Mouse (Mus musculus): ENCODE measurements around the gene Olfr912. TPM values are rescaled to one million over a fixed set of nuclear protein-coding genes. Genes with fewer than 3 reads are reported as not detected.

The Olfr912 gene
- polyA plus RNA-seq (2016; fragmentation: Nextera tagmentation; extraction: Ambion mirVana): not detected in 2 replicates

DNA sequence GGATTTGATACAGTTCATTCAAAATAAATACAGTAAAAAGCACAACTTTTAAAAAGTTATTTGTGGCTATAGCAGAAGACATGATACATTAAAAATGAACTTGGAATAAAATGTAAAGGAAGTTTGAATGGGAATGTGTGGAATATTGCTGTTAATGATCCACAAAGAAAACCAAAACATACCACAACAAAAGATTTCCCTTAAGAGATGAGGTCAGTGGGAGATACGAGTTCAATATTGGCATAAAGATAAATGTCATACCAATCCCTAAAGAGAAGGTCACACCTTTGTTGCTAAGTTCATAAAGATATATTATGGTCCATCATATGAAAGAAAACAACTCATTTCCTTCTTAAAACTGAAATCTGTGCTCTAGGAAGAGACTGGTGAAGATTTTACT, at the start of gene Olfr912:
Olfr912 (plus strand) TSS at position 301 of the 400 bp plus-strand sequence.
- H3K27me3 ChIP-seq (ENCODE audit: low read depth, poor library complexity, severe bottlenecking): no peaks in the 10 kb centered on the region
- no peak for DNase-seq (ENCODE audit: low spot score)
- WGBS: 88% methylated on average over 1 of the region's 1 CpGs
- H3K9me3 ChIP-seq (replicated peaks): no peaks in the 10 kb centered on the region
- no peak within 1 kb of the TSS for H3K4me3 ChIP-seq
- no peaks in the 10 kb centered on the region for H3K36me3 ChIP-seq
- no peaks in the 10 kb centered on the region for H3K4me1 ChIP-seq
- no peak within 1 kb of the TSS for H3K27ac ChIP-seq

DNA sequence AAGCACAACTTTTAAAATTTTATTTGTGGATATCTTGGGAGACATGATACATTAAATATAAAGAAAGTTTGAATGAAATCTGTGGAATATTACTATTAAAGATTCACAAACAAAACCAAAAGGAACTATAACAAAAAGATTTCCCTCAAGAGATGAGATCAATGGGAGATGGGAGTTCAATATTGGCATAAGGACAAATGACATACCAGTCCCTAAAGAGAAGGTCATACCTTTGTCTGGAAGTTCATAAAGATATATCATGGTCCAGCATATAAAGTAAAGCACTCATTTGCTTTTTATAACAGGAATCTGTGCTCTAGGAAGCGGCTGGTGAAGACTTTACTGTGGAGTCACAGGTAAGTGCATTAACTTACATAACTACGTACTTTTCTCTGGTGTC, 42.4 kb upstream of the Olfr912 start, which contains the start of gene Olfr910:
Olfr910 (plus strand) TSS at position 301 of the 400 bp plus-strand sequence.
- H3K27me3 ChIP-seq (ENCODE audit: low read depth, poor library complexity, severe bottlenecking): no peaks in the 10 kb centered on the region
- H3K36me3 ChIP-seq: no peaks in the 10 kb centered on the region
- no peak for DNase-seq (ENCODE audit: low spot score)
- 99% methylated on average over 2 of the region's 2 CpGs for WGBS
- no peaks in the 10 kb centered on the region for H3K9me3 ChIP-seq (replicated peaks)
- H3K4me1 ChIP-seq: no peaks in the 10 kb centered on the region
- H3K4me3 ChIP-seq: no peak within 1 kb of the TSS
- no peak within 1 kb of the TSS for H3K27ac ChIP-seq

- Histone ChIP-seq H3K36me3 (no peaks in the 10 kb centered on the region), H3K27me3 (ENCODE audit: low read depth, poor library complexity, severe bottlenecking) (no peaks in the 10 kb centered on the region), H3K9me3 (replicated peaks) (no peaks in the 10 kb centered on the region), H3K27ac (no peak overlapping the region), H3K4me3 (no peak overlapping the region), H3K4me1 (no peaks in the 10 kb centered on the region)
- WGBS: 46% methylated on average over 1 of the region's 1 CpGs
- DNase-seq (ENCODE audit: low spot score): no peak
These were observed 11.1 kb downstream of the Olfr912 start for GRCm38 (mm10) chr9:38591056-38591455.

- DNase-seq (ENCODE audit: low spot score): no peak
- H3K27me3 ChIP-seq (ENCODE audit: low read depth, poor library complexity, severe bottlenecking): no peaks in the 10 kb centered on the region
- H3K4me1 ChIP-seq: no peaks in the 10 kb centered on the region
- WGBS: 61% methylated on average over 2 of the region's 2 CpGs
- no peaks in the 10 kb centered on the region for H3K9me3 ChIP-seq (replicated peaks)
- no peaks in the 10 kb centered on the region for H3K36me3 ChIP-seq
- H3K27ac ChIP-seq: no peak within 1 kb of the TSS
- no peak within 1 kb of the TSS for H3K4me3 ChIP-seq
These were observed 12.5 kb downstream of the Olfr912 start, which contains the start of gene Olfr913 for GRCm38 (mm10) chr9:38592459-38592858. TSS of gene Olfr913 (plus strand) at chr9:38592759.

- WGBS: 80% methylated on average over 2 of the region's 2 CpGs
- DNase-seq (ENCODE audit: low spot score): no peak
These were observed 24.8 kb downstream of the Olfr912 start, which contains the start of gene Olfr914 for GRCm38 (mm10) chr9:38604802-38605201. TSS of gene Olfr914 (plus strand) at chr9:38605102.

DNA sequence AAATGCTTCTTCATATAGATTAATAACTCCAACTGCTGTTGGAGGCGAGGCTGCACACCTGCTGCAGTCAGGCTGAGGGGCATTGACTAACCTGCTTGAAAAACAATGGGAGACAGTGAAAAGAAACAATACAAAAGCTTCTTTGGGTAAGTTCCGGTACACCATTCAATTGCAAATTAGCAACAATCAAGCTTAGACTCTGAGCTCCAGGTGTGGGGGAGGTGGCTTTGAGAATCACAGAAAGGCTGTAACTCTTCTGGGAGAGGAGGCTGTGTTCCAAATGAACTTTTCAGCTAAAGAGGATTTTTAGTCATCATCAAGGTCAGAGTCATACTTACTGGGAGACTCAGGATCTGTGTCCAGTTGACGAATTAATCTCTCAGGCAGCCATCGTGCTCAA, 52.4 kb downstream of the Olfr912 start:
- Histone ChIP-seq H3K36me3 (no peaks in the 10 kb centered on the region), H3K9me3 (replicated peaks) (no peaks in the 10 kb centered on the region), H3K27ac (no peak overlapping the region), H3K27me3 (ENCODE audit: low read depth, poor library complexity, severe bottlenecking) (no peaks in the 10 kb centered on the region), H3K4me1 (no peaks in the 10 kb centered on the region), H3K4me3 (no peak overlapping the region)
- DNase-seq (ENCODE audit: low spot score): no peak
- WGBS: 83% methylated on average over 4 of the region's 4 CpGs

More at GRCm38 (mm10) chr9:38604802-38605201, 24.8 kb downstream of the Olfr912 start, which contains the start of gene Olfr914:
- Histone ChIP-seq H3K9me3 (replicated peaks) (no peaks in the 10 kb centered on the region), H3K27ac (no peak within 1 kb of the TSS), H3K4me3 (no peak within 1 kb of the TSS), H3K4me1 (no peaks in the 10 kb centered on the region), H3K36me3 (no peaks in the 10 kb centered on the region), H3K27me3 (ENCODE audit: low read depth, poor library complexity, severe bottlenecking) (no peaks in the 10 kb centered on the region)

Other genes with a start within 250 kb of the Olfr912 start
- not detected in 2 replicates for gene Olfr898, start 231.8 kb upstream of the Olfr912 start, polyA plus RNA-seq (2016; fragmentation: Nextera tagmentation; extraction: Ambion mirVana)
- not detected in 2 replicates for gene Olfr250, start 213.3 kb upstream of the Olfr912 start, polyA plus RNA-seq (2016; fragmentation: Nextera tagmentation; extraction: Ambion mirVana)
- not detected in 2 replicates for gene Olfr251, start 203.1 kb upstream of the Olfr912 start, polyA plus RNA-seq (2016; fragmentation: Nextera tagmentation; extraction: Ambion mirVana)
- gene Olfr147, start 178.5 kb upstream of the Olfr912 start, polyA plus RNA-seq (2016; fragmentation: Nextera tagmentation; extraction: Ambion mirVana): not detected in 2 replicates
- not detected in 2 replicates for gene Olfr901, start 150.7 kb upstream of the Olfr912 start, polyA plus RNA-seq (2016; fragmentation: Nextera tagmentation; extraction: Ambion mirVana)
- gene Olfr902, start 132.5 kb upstream of the Olfr912 start, polyA plus RNA-seq (2016; fragmentation: Nextera tagmentation; extraction: Ambion mirVana): not detected in 2 replicates
- gene Olfr904, start 117.0 kb upstream of the Olfr912 start, polyA plus RNA-seq (2016; fragmentation: Nextera tagmentation; extraction: Ambion mirVana): not detected in 2 replicates
- not detected in 2 replicates for gene Olfr905, start 109.1 kb upstream of the Olfr912 start, polyA plus RNA-seq (2016; fragmentation: Nextera tagmentation; extraction: Ambion mirVana)
- not detected in 2 replicates for gene Olfr906, start 93.1 kb upstream of the Olfr912 start, polyA plus RNA-seq (2016; fragmentation: Nextera tagmentation; extraction: Ambion mirVana)
- gene Olfr907, start 84.4 kb upstream of the Olfr912 start, polyA plus RNA-seq (2016; fragmentation: Nextera tagmentation; extraction: Ambion mirVana): not detected in 2 replicates
- gene Olfr911-ps1, start 58.6 kb upstream of the Olfr912 start, polyA plus RNA-seq (2016; fragmentation: Nextera tagmentation; extraction: Ambion mirVana): not detected in 2 replicates
- gene Olfr910, start 42.3 kb upstream of the Olfr912 start, polyA plus RNA-seq (2016; fragmentation: Nextera tagmentation; extraction: Ambion mirVana): not detected in 2 replicates
- gene Olfr913, start 12.6 kb downstream of the Olfr912 start, polyA plus RNA-seq (2016; fragmentation: Nextera tagmentation; extraction: Ambion mirVana): not detected in 2 replicates
- gene Olfr914, start 24.9 kb downstream of the Olfr912 start, polyA plus RNA-seq (2016; fragmentation: Nextera tagmentation; extraction: Ambion mirVana): not detected in 2 replicates
- not detected in 2 replicates for gene Olfr916, start 79.7 kb downstream of the Olfr912 start, polyA plus RNA-seq (2016; fragmentation: Nextera tagmentation; extraction: Ambion mirVana)
- gene Olfr917, start 85.7 kb downstream of the Olfr912 start, polyA plus RNA-seq (2016; fragmentation: Nextera tagmentation; extraction: Ambion mirVana): not detected in 2 replicates
- not detected in 2 replicates for gene Olfr918, start 94.4 kb downstream of the Olfr912 start, polyA plus RNA-seq (2016; fragmentation: Nextera tagmentation; extraction: Ambion mirVana)
- not detected in 2 replicates for gene Olfr919, start 123.5 kb downstream of the Olfr912 start, polyA plus RNA-seq (2016; fragmentation: Nextera tagmentation; extraction: Ambion mirVana)
- gene Vwa5a, start 138.1 kb downstream of the Olfr912 start, polyA plus RNA-seq (2016; fragmentation: Nextera tagmentation; extraction: Ambion mirVana): 4.8 and 7.8 TPM in 2 replicates
- 0.04 TPM in 1 of 2 replicates, not detected in the other for gene Olfr920, start 172.1 kb downstream of the Olfr912 start, polyA plus RNA-seq (2016; fragmentation: Nextera tagmentation; extraction: Ambion mirVana)
- not detected in 2 replicates for gene Olfr921, start 192.9 kb downstream of the Olfr912 start, polyA plus RNA-seq (2016; fragmentation: Nextera tagmentation; extraction: Ambion mirVana)
- not detected in 2 replicates for gene Olfr922, start 234.4 kb downstream of the Olfr912 start, polyA plus RNA-seq (2016; fragmentation: Nextera tagmentation; extraction: Ambion mirVana)
- not detected in 2 replicates for gene Olfr923, start 246.4 kb downstream of the Olfr912 start, polyA plus RNA-seq (2016; fragmentation: Nextera tagmentation; extraction: Ambion mirVana)

Measured in limb, embryonic 10.5 days (tissue).